ENCODE assay signal across 17 mouse cellular contexts in genomic region chr13:81465794-81466193, GRCm38 (mm10).
"Had no signal": no experiment of that assay in that cellular context is flagged by ENCODE, and none has a peak within 500 bp of the region (broad histone marks: within the 10 kb centered on the region; RNA-seq: fewer than 3 reads in every experiment).

No protein-coding gene starts in this region.

- H3K4me2 ChIP-seq: kidney, embryonic 15.5 days; liver, embryonic 13.5 days; midbrain, embryonic 12.5 days; neural tube, embryonic 12.5 days; neural tube, embryonic 15.5 days; stomach, embryonic 15.5 days had no signal

- H3K27me3 ChIP-seq: kidney, embryonic 15.5 days; liver, embryonic 13.5 days; midbrain, embryonic 12.5 days; neural tube, embryonic 12.5 days; neural tube, embryonic 15.5 days; stomach, embryonic 15.5 days had no signal

- H3K4me1 ChIP-seq: kidney, embryonic 15.5 days; liver, embryonic 13.5 days; midbrain, embryonic 12.5 days; neural tube, embryonic 12.5 days; neural tube, embryonic 15.5 days; stomach, embryonic 15.5 days had no signal

- H3K9ac ChIP-seq: kidney, embryonic 15.5 days; liver, embryonic 13.5 days; midbrain, embryonic 12.5 days; neural tube, embryonic 12.5 days; neural tube, embryonic 15.5 days; stomach, embryonic 15.5 days had no signal

- H3K9me3 ChIP-seq: kidney, embryonic 15.5 days; liver, embryonic 13.5 days; midbrain, embryonic 12.5 days; neural tube, embryonic 12.5 days; neural tube, embryonic 15.5 days; stomach, embryonic 15.5 days had no signal

- H3K4me3 ChIP-seq: kidney, embryonic 15.5 days; left cerebral cortex, adult 2 months; liver, embryonic 13.5 days; midbrain, embryonic 12.5 days; neural tube, embryonic 12.5 days; neural tube, embryonic 15.5 days; stomach, embryonic 15.5 days had no signal

- H3K27ac ChIP-seq: kidney, embryonic 15.5 days; left cerebral cortex, adult 2 months; liver, embryonic 13.5 days; midbrain, embryonic 12.5 days; neural tube, embryonic 12.5 days; neural tube, embryonic 15.5 days; stomach, embryonic 15.5 days had no signal

- DNase-seq: kidney, postnatal 10 days; kidney, postnatal 36 days; layer of hippocampus, postnatal 36 days; liver, embryonic 13.5 days; lung, adult 2 months; lung, postnatal 14 days; lung, postnatal 4 days; retina, postnatal 1 day; right cerebral cortex, postnatal 25 days; spleen, adult 18-20 months; thymus, postnatal 25 days had no signal

- H3K36me3 ChIP-seq: kidney, embryonic 15.5 days; liver, embryonic 13.5 days; neural tube, embryonic 15.5 days; stomach, embryonic 15.5 days had no signal
